ENCODE assay signal across 29 mouse cellular contexts in genomic region chr10:78689973-78690372, GRCm38 (mm10). TPM values are rescaled to one million over a fixed set of nuclear protein-coding genes. Genes with fewer than 3 reads are reported as not detected.
"Had no signal": no experiment of that assay in that cellular context is flagged by ENCODE, and none has a peak within 500 bp of the region (broad histone marks: within the 10 kb centered on the region; RNA-seq: fewer than 3 reads in every experiment).

No protein-coding gene starts in this region.

- H3K36me3 ChIP-seq: heart, embryonic 10.5 days; heart, embryonic 12.5 days; hindbrain, embryonic 10.5 days; hindbrain, embryonic 12.5 days; intestine, embryonic 15.5 days; limb, embryonic 12.5 days had no signal

- DNase-seq: gastrocnemius, adult 2 months; gastrocnemius, postnatal 10 days; gastrocnemius, postnatal 25 days; heart, adult 18-20 months; heart, postnatal 10 days; heart, postnatal 4 days; kidney, adult 18-20 months; kidney, adult 8-10 months; kidney, postnatal 10 days; kidney, postnatal 25 days; kidney, postnatal 4 days; liver had no signal

- H3K27me3 ChIP-seq: heart, embryonic 12.5 days; hindbrain, embryonic 12.5 days; intestine, embryonic 15.5 days had no signal

- H3K4me1 ChIP-seq: heart, embryonic 10.5 days; heart, embryonic 12.5 days; hindbrain, embryonic 10.5 days; hindbrain, embryonic 12.5 days; intestine, embryonic 15.5 days had no signal

- H3K4me3 ChIP-seq: gastrocnemius, adult 2 months; heart, embryonic 10.5 days; heart, embryonic 12.5 days; hindbrain, embryonic 10.5 days; hindbrain, embryonic 12.5 days; intestine, embryonic 15.5 days; layer of hippocampus, adult 2 months; left cerebral cortex, adult 2 months; limb, embryonic 12.5 days had no signal

- ATAC-seq: hindbrain, embryonic 16.5 days; inflammation-experienced regulatory T-cells, adult 6 months; intestine, embryonic 15.5 days; intestine, postnatal 0 days had no signal

- H3K9ac ChIP-seq: heart, embryonic 12.5 days; hindbrain, embryonic 12.5 days; hindbrain, embryonic 14.5 days; intestine, embryonic 15.5 days; limb, embryonic 12.5 days had no signal

- H3K9me3 ChIP-seq: heart, embryonic 10.5 days; heart, embryonic 12.5 days; hindbrain, embryonic 10.5 days; hindbrain, embryonic 12.5 days; intestine, embryonic 15.5 days; limb, embryonic 12.5 days had no signal

- H3K27ac ChIP-seq: gastrocnemius, adult 2 months; heart, embryonic 10.5 days; hindbrain, embryonic 10.5 days; hindbrain, embryonic 12.5 days; hindbrain, embryonic 14.5 days; intestine, embryonic 15.5 days; layer of hippocampus, adult 2 months; left cerebral cortex, adult 2 months; limb, embryonic 12.5 days had no signal

- H3K4me2 ChIP-seq: heart, embryonic 12.5 days; hindbrain, embryonic 12.5 days; hindbrain, embryonic 14.5 days; intestine, embryonic 15.5 days; limb, embryonic 12.5 days had no signal

RNA-seq across cellular contexts. Expression of gene Casp14, which starts 28.1 kb away (rescaled TPM):
- polyA plus RNA-seq: frontal cortex, adult 2 months; heart, embryonic 10.5 days; heart, embryonic 12.5 days; heart, embryonic 14.5 days; heart, embryonic 16.5 days; hindbrain, embryonic 12.5 days; hindbrain, embryonic 14.5 days; hindbrain, embryonic 16.5 days; inflammation-experienced regulatory T-cells, adult 6 months; kidney, embryonic 14.5 days; kidney, embryonic 16.5 days had no signal
